Mouse (Mus musculus): Measurements from ENCODE around the gene Wdr18. TPM values are rescaled to one million over a fixed set of nuclear protein-coding genes. Genes with fewer than 3 reads are reported as not detected.
A peak's percentile ranks its signal among the peaks of the same experiment; 100 is the strongest.

The Wdr18 gene
- polyA plus RNA-seq, 1 experiment from 2014 or later = 44.0 TPM

DNA sequence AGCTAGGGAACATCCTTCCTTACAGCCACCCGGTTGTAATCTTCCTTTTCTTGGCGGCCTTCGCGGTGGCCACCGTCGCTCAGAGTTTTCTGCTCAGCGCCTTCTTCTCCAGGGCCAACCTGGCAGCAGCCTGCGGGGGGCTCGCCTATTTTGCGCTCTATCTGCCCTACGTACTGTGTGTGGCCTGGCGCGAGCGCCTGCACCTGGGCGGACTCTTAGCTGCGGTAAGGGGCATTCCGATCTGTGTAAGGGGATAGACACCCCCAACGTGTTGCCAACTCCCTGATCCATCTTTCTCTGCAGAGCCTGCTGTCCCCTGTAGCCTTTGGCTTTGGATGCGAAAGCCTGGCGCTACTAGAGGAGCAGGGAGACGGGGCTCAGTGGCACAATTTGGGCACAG lies 42.9 kb downstream of the Wdr18 start:
- ATAC-seq = no peak
- no peak overlapping the region for H3K4me2 ChIP-seq (replicated peaks; ENCODE audit: low read depth)
- no peaks in the 10 kb centered on the region for H3K9me3 ChIP-seq (ENCODE audit: control insufficient read depth)
- H3K4me3 ChIP-seq (ENCODE audit: low read depth, low read length) = no peak overlapping the region
- TF ChIP-seq CTCF (IDR thresholded peaks at IDR 0.05; ENCODE audit: low read depth) = no peak
- peaks cover 8% of the 10 kb centered on the region; the same call in 1 of the 2 replicates for H3K36me3 ChIP-seq (ENCODE audit: control insufficient read depth, insufficient read depth)
- H3K9ac ChIP-seq (ENCODE audit: low read depth, low read length) = no peak overlapping the region
- no peaks in the 10 kb centered on the region for H3K4me1 ChIP-seq (replicated peaks; ENCODE audit: control insufficient read depth, insufficient read depth, low read length)
- H3K27me3 ChIP-seq (replicated peaks; ENCODE audit: control insufficient read depth, insufficient read depth, low read length) = no peaks in the 10 kb centered on the region
- WGBS = 59% methylated on average over 20 of the region's 21 CpGs
- no peak overlapping the region for H3K27ac ChIP-seq (ENCODE audit: low read depth, low read length)

DNA sequence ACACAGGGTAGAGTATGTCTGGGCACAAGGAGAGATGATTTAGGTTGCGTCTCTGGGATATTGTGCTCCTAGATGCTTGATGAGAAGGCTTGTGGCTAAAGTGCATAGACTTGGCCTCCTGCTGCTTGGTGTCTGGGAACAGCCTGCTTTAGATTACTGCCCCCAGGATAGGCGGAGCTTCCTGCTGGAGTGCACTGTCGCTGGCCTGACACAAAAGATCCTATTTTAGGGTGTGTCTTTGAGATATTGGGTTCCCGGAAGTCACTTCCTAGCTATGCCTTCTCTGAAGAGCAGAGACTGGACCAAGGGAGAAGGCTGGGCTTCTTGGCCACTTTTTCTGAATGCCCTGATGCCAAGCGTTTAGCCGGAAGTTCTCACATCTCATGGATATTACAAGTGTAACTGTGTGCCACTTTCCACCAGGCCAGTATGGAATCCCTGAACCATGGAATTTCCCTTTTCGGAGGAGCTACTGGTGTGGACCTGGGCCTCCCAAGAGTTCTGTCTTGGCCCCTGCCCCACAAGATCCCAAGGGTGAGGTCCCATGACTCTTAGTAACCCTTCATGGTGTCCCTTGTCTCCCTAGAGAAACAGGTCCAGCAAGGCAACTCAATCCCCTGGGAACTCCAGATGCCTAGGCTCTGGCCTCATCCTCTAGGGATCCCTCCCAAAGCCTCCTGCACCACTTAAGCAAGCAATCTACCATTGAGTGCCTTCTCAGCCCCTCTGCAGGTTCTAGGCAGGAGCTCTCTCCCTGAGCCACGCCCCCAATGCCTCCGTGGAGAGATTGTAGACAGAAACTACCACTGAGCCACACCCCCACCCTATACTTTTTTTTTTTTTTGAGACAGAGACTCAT lies 43.7 kb downstream of the Wdr18 start:
- H3K9me3 ChIP-seq (ENCODE audit: control insufficient read depth) = no peaks in the 10 kb centered on the region
- H3K27me3 ChIP-seq (replicated peaks; ENCODE audit: control insufficient read depth, insufficient read depth, low read length) = no peaks in the 10 kb centered on the region
- WGBS = 57% methylated on average over 9 of the region's 9 CpGs
- no peak overlapping the region for H3K4me2 ChIP-seq (replicated peaks; ENCODE audit: low read depth)
- H3K9ac ChIP-seq (ENCODE audit: low read depth, low read length) = no peak overlapping the region; the same call in 1 of the 2 replicates
- TF ChIP-seq CTCF (IDR thresholded peaks at IDR 0.05; ENCODE audit: low read depth) = no peak
- no peaks in the 10 kb centered on the region for H3K4me1 ChIP-seq (replicated peaks; ENCODE audit: control insufficient read depth, insufficient read depth, low read length)
- no peak for ATAC-seq
- no peak overlapping the region for H3K27ac ChIP-seq (ENCODE audit: low read depth, low read length)
- no peak overlapping the region for H3K4me3 ChIP-seq (ENCODE audit: low read depth, low read length)
- H3K36me3 ChIP-seq (ENCODE audit: control insufficient read depth, insufficient read depth) = peaks cover 16% of the 10 kb centered on the region; the same call in 1 of the 2 replicates

DNA sequence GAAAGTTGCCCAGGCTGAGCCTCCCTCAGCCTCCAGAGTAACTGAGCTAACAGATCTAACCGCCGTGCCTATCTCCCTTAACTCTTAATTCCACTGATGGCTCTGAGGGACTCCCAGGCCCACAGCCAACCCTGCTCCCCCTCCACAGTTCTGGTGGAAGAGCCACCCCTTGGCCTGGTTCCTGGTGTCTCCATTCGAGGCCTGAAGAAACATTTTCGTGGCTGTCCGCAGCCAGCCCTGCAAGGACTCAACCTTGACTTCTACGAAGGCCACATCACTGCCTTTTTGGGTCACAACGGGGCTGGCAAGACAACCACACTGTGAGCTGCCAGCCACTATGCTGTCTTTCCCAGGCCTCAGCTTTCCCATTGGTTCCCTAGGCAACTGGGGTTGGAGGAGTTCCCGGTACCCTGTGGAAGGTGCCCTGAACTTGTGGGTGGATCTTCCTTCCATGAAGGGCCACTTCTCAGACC lies 44.3 kb downstream of the Wdr18 start:
- H3K36me3 ChIP-seq (ENCODE audit: control insufficient read depth, insufficient read depth) = peaks cover 17% of the 10 kb centered on the region; the same call in 1 of the 2 replicates
- H3K9me3 ChIP-seq (ENCODE audit: control insufficient read depth) = no peaks in the 10 kb centered on the region
- no peak overlapping the region for H3K27ac ChIP-seq (ENCODE audit: low read depth, low read length)
- TF ChIP-seq CTCF (IDR thresholded peaks at IDR 0.05; ENCODE audit: low read depth) = no peak
- H3K4me1 ChIP-seq (replicated peaks; ENCODE audit: control insufficient read depth, insufficient read depth, low read length) = no peaks in the 10 kb centered on the region
- no peaks in the 10 kb centered on the region for H3K27me3 ChIP-seq (replicated peaks; ENCODE audit: control insufficient read depth, insufficient read depth, low read length)
- H3K4me2 ChIP-seq (replicated peaks; ENCODE audit: low read depth) = no peak overlapping the region
- no peak for ATAC-seq
- H3K9ac ChIP-seq (ENCODE audit: low read depth, low read length) = no peak overlapping the region
- WGBS = 87% methylated on average over 8 of the region's 8 CpGs
- no peak overlapping the region for H3K4me3 ChIP-seq (ENCODE audit: low read depth, low read length)

DNA sequence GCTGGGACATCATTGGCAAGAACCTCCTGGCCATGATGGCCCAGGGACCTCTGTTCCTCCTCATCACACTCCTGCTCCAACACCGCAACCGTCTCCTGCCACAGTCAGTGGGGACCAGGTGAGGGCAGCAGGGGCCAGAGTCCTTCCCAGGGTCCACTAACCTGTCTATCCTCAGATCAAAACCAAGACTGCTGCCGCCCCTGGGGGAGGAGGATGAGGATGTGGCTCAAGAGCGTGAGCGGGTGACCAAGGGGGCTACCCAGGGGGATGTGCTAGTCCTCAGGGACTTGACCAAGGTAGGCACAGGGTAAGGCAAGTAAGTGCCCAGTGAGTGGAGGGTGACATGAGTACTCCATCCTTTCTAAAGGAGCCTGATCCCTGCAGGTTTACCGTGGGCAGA lies 51.8 kb downstream of the Wdr18 start:
- H3K9ac ChIP-seq (ENCODE audit: low read depth, low read length) = no peak overlapping the region
- 92% methylated on average over 6 of the region's 6 CpGs for whole genome bisulfite sequencing
- H3K27ac ChIP-seq (ENCODE audit: low read depth, low read length) = no peak overlapping the region
- peaks cover 38% of the 10 kb centered on the region; the same call in 1 of the 2 replicates for H3K36me3 ChIP-seq (ENCODE audit: control insufficient read depth, insufficient read depth)
- no peak overlapping the region for H3K4me3 ChIP-seq (ENCODE audit: low read depth, low read length)
- no peak for ATAC-seq
- H3K4me1 ChIP-seq (replicated peaks; ENCODE audit: control insufficient read depth, insufficient read depth, low read length) = no peaks in the 10 kb centered on the region
- no peak overlapping the region for H3K4me2 ChIP-seq (replicated peaks; ENCODE audit: low read depth)
- H3K27me3 ChIP-seq (replicated peaks; ENCODE audit: control insufficient read depth, insufficient read depth, low read length) = peaks cover 11% of the 10 kb centered on the region; the same call in 1 of the 2 replicates
- no peak for TF ChIP-seq CTCF (IDR thresholded peaks at IDR 0.05; ENCODE audit: low read depth)
- no peaks in the 10 kb centered on the region for H3K9me3 ChIP-seq (ENCODE audit: control insufficient read depth)

DNA sequence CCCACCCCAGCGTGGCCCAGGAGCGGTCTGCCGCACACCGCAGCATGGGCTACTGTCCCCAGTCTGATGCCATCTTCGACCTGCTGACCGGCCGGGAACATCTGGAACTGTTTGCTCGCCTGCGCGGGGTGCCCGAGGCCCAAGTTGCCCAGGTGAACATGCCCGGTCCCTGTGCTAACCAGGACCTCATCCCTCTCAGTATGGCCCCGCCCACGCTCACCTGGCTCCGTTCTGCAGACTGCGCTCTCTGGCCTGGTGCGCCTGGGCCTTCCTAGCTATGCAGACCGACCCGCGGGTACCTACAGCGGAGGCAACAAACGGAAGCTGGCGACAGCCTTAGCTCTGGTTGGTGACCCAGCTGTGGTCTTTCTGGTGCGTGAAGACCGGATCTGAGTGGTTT lies 53.7 kb downstream of the Wdr18 start:
- 63% methylated on average over 25 of the region's 25 CpGs for WGBS

DNA sequence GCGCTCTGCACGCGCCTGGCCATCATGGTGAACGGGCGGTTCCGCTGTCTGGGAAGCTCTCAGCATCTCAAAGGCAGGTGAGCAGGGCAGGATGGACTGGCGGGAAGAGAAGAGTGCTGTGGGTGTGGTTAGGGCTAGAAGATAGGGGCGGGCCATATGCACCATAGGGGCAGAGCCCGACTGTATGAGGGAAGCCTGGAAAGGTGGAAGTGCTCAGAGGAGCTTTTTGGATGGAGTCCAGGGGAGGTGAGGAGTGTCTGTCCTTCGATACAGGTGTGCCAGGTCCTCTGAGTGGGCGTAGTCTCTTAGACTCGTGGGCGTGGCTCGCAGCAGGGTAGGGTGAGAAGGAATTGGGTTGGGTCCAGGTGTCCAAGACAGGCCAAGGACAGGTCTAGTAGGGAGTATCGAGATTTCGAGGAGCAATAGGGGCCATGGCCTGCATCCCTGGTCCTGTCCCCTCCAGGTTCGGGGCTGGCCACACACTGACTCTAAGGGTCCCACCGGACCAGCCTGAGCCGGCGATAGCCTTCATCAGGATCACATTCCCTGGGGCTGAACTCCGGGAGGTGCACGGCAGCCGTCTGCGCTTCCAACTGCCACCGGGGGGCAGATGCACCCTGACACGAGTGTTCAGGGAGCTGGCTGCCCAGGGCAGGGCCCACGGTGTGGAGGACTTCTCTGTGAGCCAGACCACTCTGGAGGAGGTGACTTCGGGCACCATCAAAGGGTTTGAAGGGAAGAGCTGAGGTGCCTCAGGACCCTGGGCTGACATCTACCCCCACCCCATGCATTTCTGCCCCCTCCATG lies 54.7 kb downstream of the Wdr18 start:
- H3K27ac ChIP-seq (ENCODE audit: low read depth, low read length) = no peak overlapping the region
- H3K4me2 ChIP-seq (replicated peaks; ENCODE audit: low read depth) = no peak overlapping the region
- H3K9me3 ChIP-seq (ENCODE audit: control insufficient read depth) = no peaks in the 10 kb centered on the region
- no peaks in the 10 kb centered on the region for H3K4me1 ChIP-seq (replicated peaks; ENCODE audit: control insufficient read depth, insufficient read depth, low read length)
- WGBS = 30% methylated on average over 28 of the region's 28 CpGs
- no peak overlapping the region for H3K9ac ChIP-seq (ENCODE audit: low read depth, low read length)
- peak; percentile 34 for ATAC-seq
- TF ChIP-seq CTCF (IDR thresholded peaks at IDR 0.05; ENCODE audit: low read depth) = peak; percentile 61
- peaks cover 13% of the 10 kb centered on the region; the same call in 1 of the 2 replicates for H3K27me3 ChIP-seq (replicated peaks; ENCODE audit: control insufficient read depth, insufficient read depth, low read length)
- H3K4me3 ChIP-seq (ENCODE audit: low read depth, low read length) = no peak overlapping the region
- H3K36me3 ChIP-seq (ENCODE audit: control insufficient read depth, insufficient read depth) = peaks cover 23% of the 10 kb centered on the region; the same call in 1 of the 2 replicates

More for the DNA sequence above, 53.7 kb downstream of the Wdr18 start:
- no peaks in the 10 kb centered on the region for H3K9me3 ChIP-seq (ENCODE audit: control insufficient read depth)
- H3K4me3 ChIP-seq (ENCODE audit: low read depth, low read length) = no peak overlapping the region
- no peak for ATAC-seq
- no peak overlapping the region for H3K27ac ChIP-seq (ENCODE audit: low read depth, low read length)
- H3K4me2 ChIP-seq (replicated peaks; ENCODE audit: low read depth) = no peak overlapping the region
- no peak for TF ChIP-seq CTCF (IDR thresholded peaks at IDR 0.05; ENCODE audit: low read depth)
- no peaks in the 10 kb centered on the region for H3K4me1 ChIP-seq (replicated peaks; ENCODE audit: control insufficient read depth, insufficient read depth, low read length)
- no peak overlapping the region for H3K9ac ChIP-seq (ENCODE audit: low read depth, low read length)
- peaks cover 27% of the 10 kb centered on the region; the same call in 1 of the 2 replicates for H3K36me3 ChIP-seq (ENCODE audit: control insufficient read depth, insufficient read depth)
- H3K27me3 ChIP-seq (replicated peaks; ENCODE audit: control insufficient read depth, insufficient read depth, low read length) = peaks cover 11% of the 10 kb centered on the region; the same call in 1 of the 2 replicates

Data from intestine, postnatal 0 days (tissue).